Mouse (Mus musculus) thymus, postnatal 36 days (tissue): ENCODE data around the gene Slc39a11.
A peak's percentile ranks its signal among the peaks of the same experiment; 100 is the strongest.

ENCODE experiments used
- DNase-seq, 2 experiments: peaks; one replicate each; pipeline ENCODE4 v3.0.0; 2022; ENCODE audit warnings: mixed read lengths in 2 of 2

Gene Slc39a11

GRCm38 (mm10) chr11:113500631-113501305 lies 149.1 kb downstream of the Slc39a11 start:
- no peak for DNase-seq

DNA sequence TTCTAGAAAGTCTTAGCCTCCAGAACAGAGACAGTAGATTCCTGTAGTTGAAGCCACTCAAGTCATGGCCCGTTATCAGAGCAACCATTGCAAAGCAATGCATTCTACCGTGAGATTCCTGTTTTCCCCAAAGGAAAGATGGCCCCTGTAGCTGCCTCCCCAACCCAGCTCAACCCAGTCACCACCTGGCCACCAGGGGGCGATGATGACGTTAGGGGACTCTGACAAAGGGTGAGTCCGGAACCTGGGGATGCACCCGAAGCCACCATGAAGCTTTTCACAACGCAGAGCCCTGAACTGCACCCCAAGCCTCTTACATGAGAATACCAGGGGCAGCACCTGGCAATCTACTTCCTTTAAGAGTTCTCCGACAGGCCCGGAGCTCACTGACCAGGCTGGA lies 151.0 kb downstream of the Slc39a11 start:
- DNase-seq = peak; percentile 76 to 81

DNA sequence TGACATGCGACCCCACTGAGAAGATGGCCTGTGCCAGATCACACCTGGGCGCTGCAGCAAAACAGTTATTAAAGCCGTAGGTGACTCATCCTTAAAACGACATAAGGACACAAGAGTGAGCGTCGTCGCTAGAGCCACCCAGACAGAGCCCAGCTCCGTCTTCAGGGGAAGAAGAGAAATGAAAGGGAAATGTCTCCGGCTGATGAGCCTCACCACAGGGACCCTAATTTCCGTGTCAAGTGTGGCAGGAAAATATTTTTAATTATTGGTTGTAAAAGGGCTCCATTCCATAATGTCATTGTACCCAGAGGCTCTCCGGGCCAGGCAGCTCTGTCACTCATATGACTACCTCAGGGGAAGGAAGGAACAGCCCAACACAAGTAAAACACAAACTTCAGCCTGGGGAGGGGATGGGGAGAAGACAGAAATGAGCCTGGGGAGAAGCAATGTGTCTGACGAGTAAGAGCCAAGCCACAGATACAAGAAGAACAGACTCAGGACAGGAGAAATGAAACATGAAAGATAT lies 155.8 kb downstream of the Slc39a11 start:
- DNase-seq = no peak

DNA sequence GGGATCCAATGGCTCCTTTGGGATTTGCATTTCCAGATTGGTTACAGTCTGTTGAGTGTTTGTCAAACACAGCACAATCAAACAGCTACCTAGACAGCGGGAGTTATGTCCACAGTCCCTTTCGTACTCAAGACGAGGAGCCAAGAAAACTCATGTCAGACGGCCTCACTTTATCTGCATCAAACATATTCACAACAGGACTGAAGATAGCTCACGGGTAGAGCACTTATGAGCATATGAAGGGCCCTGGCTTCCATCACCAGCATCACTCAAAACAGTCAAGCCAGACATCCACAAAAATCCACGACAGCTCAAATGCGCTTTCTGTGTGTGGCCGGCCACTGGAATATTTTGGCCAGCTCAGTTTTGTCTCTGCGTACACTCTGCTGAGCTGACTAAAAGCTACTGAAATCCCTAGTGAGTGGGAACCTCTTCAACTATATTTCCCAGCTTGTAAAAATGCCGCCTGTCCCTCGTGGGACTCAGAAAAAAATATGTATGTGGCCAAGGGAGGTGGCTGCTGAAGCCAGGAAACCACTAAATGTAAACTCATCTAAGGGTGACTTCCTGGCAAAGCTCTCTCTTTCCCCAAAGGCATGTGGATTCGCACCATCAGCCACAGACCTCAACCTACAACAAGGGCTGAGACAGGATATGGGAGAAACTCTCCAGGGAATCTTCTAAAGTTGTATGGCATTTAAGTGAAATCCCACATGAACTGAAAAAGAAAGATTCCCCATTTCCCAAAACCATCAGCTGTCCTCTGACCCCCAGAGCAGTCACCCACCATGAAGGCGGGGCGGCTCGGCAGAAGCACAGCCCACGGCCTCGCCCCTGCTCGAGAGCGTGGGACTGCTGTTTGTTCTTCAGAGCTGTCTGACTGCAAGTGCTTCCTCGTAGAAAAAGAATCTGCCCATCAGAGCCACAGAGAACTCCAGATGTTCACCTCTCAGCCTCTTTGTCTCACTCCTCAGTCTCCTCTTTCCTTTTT lies 159.1 kb downstream of the Slc39a11 start:
- DNase-seq = no peak

GRCm38 (mm10) chr11:113487603-113488335 lies 162.1 kb downstream of the Slc39a11 start:
- DNase-seq = peak; percentile 14 to 47

DNA sequence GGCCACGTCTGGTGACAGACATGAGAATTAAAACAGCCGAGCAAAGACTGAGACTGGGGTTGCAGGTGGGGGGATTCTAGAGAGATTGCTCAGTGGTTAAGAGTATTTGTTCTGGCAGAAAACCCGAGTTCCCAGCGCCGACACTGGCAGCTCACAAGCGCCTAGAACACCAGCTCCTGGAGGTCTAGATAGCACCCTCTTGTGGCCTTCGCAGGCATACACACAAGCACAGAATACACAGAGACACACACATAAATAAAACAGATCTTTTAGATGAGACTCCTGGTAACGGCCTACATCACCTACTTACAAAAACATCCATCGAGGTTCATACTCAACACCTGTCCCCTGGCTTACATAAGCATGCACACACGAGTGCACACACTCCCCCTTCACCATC lies 165.8 kb downstream of the Slc39a11 start:
- DNase-seq = no peak

GRCm38 (mm10) chr11:113477550-113477949 lies 172.3 kb downstream of the Slc39a11 start:
- DNase-seq = no peak

- DNase-seq = no peak
Observed at GRCm38 (mm10) chr11:113476720-113477119, 173.2 kb downstream of the Slc39a11 start.

DNA sequence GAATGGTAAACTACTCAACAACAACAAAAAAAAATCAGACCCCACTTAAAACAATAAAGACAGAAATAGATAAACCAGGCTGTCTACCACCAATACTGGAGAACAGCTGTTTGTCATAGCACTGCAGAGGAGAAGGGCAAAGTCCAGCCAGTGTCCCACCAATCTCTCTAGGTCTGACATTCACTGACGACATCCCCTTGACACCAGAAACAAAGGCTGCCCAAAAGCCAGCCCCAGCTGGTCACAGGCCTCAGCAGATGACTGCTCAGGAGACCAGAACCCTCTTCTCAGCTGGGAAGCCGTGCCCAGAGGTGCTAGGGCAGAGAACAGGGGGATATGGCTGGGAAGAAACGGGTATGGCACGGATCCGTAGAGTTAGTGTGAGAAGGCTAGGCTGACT lies 174.4 kb downstream of the Slc39a11 start:
- no peak for DNase-seq

DNA sequence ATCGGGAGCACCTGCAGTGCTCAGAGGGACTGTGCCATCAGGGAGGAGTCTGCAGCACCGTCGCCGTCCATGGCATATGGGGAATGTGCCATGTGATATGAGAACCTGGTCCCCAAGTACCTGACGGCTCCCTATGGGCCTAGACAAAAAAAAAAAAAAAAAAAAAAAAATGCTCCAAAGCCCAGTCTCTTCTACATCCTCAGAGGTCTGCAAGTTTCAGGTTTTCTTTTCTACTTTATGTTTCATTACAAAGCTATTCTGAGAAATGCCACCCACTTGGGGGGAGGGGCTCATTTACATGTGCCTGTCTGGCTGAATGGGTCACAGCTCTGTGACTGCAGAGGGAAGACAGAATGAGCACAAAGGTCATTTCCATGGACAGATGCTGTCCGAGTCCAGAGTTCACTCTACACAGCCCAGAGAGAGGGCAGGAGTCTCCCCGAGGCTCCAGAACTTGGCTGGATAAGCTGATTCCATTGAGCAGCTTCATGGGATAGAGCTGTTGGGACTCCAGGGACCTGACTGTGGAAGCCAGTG lies 175.8 kb downstream of the Slc39a11 start:
- no peak for DNase-seq

DNA sequence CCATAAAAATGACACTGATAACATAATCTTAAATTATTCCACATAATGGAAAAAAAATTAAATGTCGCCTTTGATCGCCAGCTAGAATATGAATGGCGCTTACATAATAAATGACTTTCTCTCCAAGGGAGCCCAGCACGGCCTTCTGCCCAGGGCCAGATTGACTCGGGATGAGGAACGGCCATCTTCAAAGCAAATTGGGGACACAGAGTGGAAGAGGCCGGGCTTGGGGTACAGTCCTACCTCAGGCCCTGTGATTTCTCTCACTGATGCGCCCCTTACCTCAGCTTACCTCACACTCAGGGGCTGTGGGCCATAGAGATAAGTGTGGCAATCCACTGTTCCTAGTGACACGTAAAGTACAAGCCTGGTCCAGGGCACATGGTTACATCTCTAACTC lies 177.9 kb downstream of the Slc39a11 start:
- no peak for DNase-seq

GRCm38 (mm10) chr11:113469919-113470785 lies 179.7 kb downstream of the Slc39a11 start:
- peak; percentile 66 to 75 for DNase-seq

DNA sequence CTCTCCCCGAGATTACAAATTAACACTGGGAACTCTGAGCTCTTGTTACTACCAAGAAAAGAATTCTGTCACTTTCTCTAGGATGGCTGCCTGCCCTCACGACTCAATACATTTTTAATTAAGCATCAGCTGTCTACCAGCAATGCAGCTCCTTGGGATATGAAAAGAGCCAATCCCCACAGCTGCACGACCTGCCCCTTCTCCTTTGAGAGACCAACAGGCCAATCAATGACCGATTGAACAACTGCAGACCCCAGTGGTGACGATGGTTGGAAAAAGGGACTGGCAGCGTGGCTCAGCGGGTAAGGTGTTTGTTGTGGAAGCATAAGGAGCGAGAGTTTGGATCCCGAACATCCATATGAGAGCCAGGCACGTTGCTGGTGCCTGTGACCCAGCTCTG lies 181.9 kb downstream of the Slc39a11 start:
- DNase-seq = no peak

DNA sequence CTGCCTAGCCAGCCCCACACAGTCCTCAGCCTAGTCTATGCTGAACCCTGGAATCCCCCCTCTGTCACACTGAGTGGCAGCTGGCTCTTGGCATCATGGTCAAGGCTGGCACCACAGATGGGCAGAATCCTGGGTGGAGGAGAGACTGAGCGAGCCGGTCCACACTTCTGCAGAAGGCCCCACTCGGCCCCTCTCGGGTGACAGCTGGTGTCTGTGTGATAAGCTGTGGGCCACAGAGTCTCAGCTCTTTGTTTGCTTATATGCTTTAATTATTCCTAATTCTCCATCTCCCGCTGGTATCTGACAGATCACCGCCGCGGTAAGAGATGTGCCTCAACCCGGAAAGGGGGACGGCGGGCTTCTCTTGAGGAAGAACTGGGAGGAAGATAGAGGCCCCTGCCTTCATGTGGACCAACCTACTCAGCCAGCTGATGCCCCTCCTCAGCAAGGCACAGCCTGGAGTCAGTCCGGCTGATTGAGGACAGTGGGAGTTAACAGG lies 182.5 kb downstream of the Slc39a11 start:
- no peak for DNase-seq

DNA sequence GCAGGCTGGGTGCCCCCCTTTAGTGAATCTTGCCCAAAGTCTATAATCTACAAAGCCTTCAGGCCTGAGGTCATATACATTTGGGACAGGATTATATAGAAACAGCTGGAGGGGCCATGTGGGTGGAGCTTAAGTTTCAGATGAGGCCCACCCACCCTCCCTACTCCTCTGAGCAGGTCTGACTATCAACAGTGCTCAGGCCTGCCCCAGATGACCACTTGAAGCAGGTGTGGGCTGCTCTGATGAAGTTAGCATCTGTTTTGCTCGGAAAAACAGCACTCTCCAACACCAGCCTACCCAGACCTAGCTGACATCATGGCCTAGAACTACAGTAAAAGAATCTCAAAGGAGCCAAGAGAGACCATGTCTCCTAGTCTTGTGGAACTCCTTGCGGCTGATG lies 189.8 kb downstream of the Slc39a11 start:
- DNase-seq = no peak

- DNase-seq = peak; percentile 40 to 41
Observed at GRCm38 (mm10) chr11:113458582-113459210, 191.2 kb downstream of the Slc39a11 start.

GRCm38 (mm10) chr11:113452861-113453568 lies 196.9 kb downstream of the Slc39a11 start:
- no peak for DNase-seq

GRCm38 (mm10) chr11:113451301-113451700 lies 198.6 kb downstream of the Slc39a11 start:
- DNase-seq = no peak

- no peak for DNase-seq
Observed at GRCm38 (mm10) chr11:113450665-113451064, 199.2 kb downstream of the Slc39a11 start.

GRCm38 (mm10) chr11:113450028-113450427 lies 199.9 kb downstream of the Slc39a11 start:
- no peak for DNase-seq
